Mouse (Mus musculus): ENCODE measurements around the gene Usp12. TPM values are rescaled to one million over a fixed set of nuclear protein-coding genes. Genes with fewer than 3 reads are reported as not detected.

Gene Usp12
- 14.7 and 14.9 TPM in 2 replicates for polyA plus RNA-seq (2016; fragmentation: Nextera tagmentation; extraction: Ambion mirVana)

GRCm38 (mm10) chr5:146794853-146795252 lies at the start of gene Usp12:
TSS of gene Usp12 (minus strand) at chr5:146795006.
- peak within 1 kb of the TSS; percentile 93 for H3K27ac ChIP-seq

GRCm38 (mm10) chr5:146844301-146844941 lies 49.6 kb upstream of the Usp12 start:
- no peak for DNase-seq (ENCODE audit: low spot score)
- Histone ChIP-seq H3K36me3 (no peaks in the 10 kb centered on the region), H3K4me1 (peaks cover 20% of the 10 kb centered on the region), H3K4me3 (peak overlapping the region; percentile 83), H3K9me3 (no peaks in the 10 kb centered on the region), H3K27me3 (ENCODE audit: insufficient read depth, poor library complexity, severe bottlenecking) (no peaks in the 10 kb centered on the region), H3K27ac (peak overlapping the region; percentile 88)
- WGBS, result 16% methylated on average over 6 of the region's 6 CpGs

More at GRCm38 (mm10) chr5:146794853-146795252, at the start of gene Usp12:
- Histone ChIP-seq H3K9me3 (no peaks in the 10 kb centered on the region), H3K27me3 (ENCODE audit: insufficient read depth, poor library complexity, severe bottlenecking) (no peaks in the 10 kb centered on the region), H3K36me3 (no peaks in the 10 kb centered on the region), H3K4me3 (peak within 1 kb of the TSS; percentile 93), H3K4me1 (peaks cover 36% of the 10 kb centered on the region)
- 4% methylated on average over 49 of the region's 51 CpGs for WGBS
- DNase-seq (ENCODE audit: low spot score), result peak; percentile 97

GRCm38 (mm10) chr5:146841996-146842395 lies 47.2 kb upstream of the Usp12 start:
- Histone ChIP-seq H3K9me3 (no peaks in the 10 kb centered on the region), H3K4me3 (no peak overlapping the region), H3K4me1 (peaks cover 20% of the 10 kb centered on the region), H3K27me3 (ENCODE audit: insufficient read depth, poor library complexity, severe bottlenecking) (no peaks in the 10 kb centered on the region), H3K27ac (no peak overlapping the region), H3K36me3 (peaks cover 18% of the 10 kb centered on the region)
- DNase-seq (ENCODE audit: low spot score), result no peak
- WGBS, result 89% methylated on average over 4 of the region's 4 CpGs

GRCm38 (mm10) chr5:146841301-146841700 lies 46.5 kb upstream of the Usp12 start:
- H3K36me3 ChIP-seq, result peaks cover 25% of the 10 kb centered on the region
- no peak for DNase-seq (ENCODE audit: low spot score)

GRCm38 (mm10) chr5:146840422-146840821 lies 45.6 kb upstream of the Usp12 start:
- Histone ChIP-seq H3K4me3 (no peak overlapping the region), H3K9me3 (no peaks in the 10 kb centered on the region), H3K27me3 (ENCODE audit: insufficient read depth, poor library complexity, severe bottlenecking) (no peaks in the 10 kb centered on the region), H3K4me1 (peaks cover 12% of the 10 kb centered on the region; the same call in 1 of the 2 replicates), H3K36me3 (peaks cover 33% of the 10 kb centered on the region), H3K27ac (no peak overlapping the region)
- WGBS, result 58% methylated on average over 4 of the region's 4 CpGs
- DNase-seq (ENCODE audit: low spot score), result no peak

More at GRCm38 (mm10) chr5:146841301-146841700, 46.5 kb upstream of the Usp12 start:
- peaks cover 20% of the 10 kb centered on the region for H3K4me1 ChIP-seq
- H3K27ac ChIP-seq, result no peak overlapping the region
- H3K27me3 ChIP-seq (ENCODE audit: insufficient read depth, poor library complexity, severe bottlenecking), result no peaks in the 10 kb centered on the region
- 85% methylated on average over 5 of the region's 5 CpGs for WGBS
- no peaks in the 10 kb centered on the region for H3K9me3 ChIP-seq
- H3K4me3 ChIP-seq, result no peak overlapping the region

- Histone ChIP-seq H3K4me3 (no peak overlapping the region), H3K36me3 (peaks cover 40% of the 10 kb centered on the region), H3K9me3 (no peaks in the 10 kb centered on the region), H3K4me1 (peaks cover 7% of the 10 kb centered on the region; the same call in 1 of the 2 replicates), H3K27ac (no peak overlapping the region), H3K27me3 (ENCODE audit: insufficient read depth, poor library complexity, severe bottlenecking) (no peaks in the 10 kb centered on the region)
- WGBS, result 43% methylated on average over 5 of the region's 5 CpGs
- no peak for DNase-seq (ENCODE audit: low spot score)
Observed at GRCm38 (mm10) chr5:146839760-146840159, 45.0 kb upstream of the Usp12 start.

GRCm38 (mm10) chr5:146838836-146839648 lies 44.2 kb upstream of the Usp12 start:
- 45% methylated on average over 12 of the region's 12 CpGs for WGBS
- DNase-seq (ENCODE audit: low spot score), result no peak
- no peaks in the 10 kb centered on the region for H3K27me3 ChIP-seq (ENCODE audit: insufficient read depth, poor library complexity, severe bottlenecking)
- no peaks in the 10 kb centered on the region for H3K9me3 ChIP-seq
- H3K27ac ChIP-seq, result no peak overlapping the region
- H3K4me1 ChIP-seq, result peaks cover 9% of the 10 kb centered on the region; the same call in 1 of the 2 replicates
- no peak overlapping the region for H3K4me3 ChIP-seq
- H3K36me3 ChIP-seq, result peaks cover 47% of the 10 kb centered on the region

- H3K27ac ChIP-seq, result no peak overlapping the region
- H3K9me3 ChIP-seq, result no peaks in the 10 kb centered on the region
- H3K27me3 ChIP-seq (ENCODE audit: insufficient read depth, poor library complexity, severe bottlenecking), result no peaks in the 10 kb centered on the region
- peaks cover 49% of the 10 kb centered on the region for H3K36me3 ChIP-seq
- 68% methylated on average over 7 of the region's 7 CpGs for WGBS
- no peak overlapping the region for H3K4me3 ChIP-seq
- H3K4me1 ChIP-seq, result peaks cover 11% of the 10 kb centered on the region; the same call in 1 of the 2 replicates
- no peak for DNase-seq (ENCODE audit: low spot score)
Observed at GRCm38 (mm10) chr5:146837967-146838720, 43.3 kb upstream of the Usp12 start.

- Histone ChIP-seq H3K9me3 (no peaks in the 10 kb centered on the region), H3K36me3 (peaks cover 49% of the 10 kb centered on the region), H3K4me3 (no peak overlapping the region), H3K27me3 (ENCODE audit: insufficient read depth, poor library complexity, severe bottlenecking) (no peaks in the 10 kb centered on the region), H3K4me1 (peaks cover 18% of the 10 kb centered on the region; the same call in 1 of the 2 replicates), H3K27ac (no peak overlapping the region)
- DNase-seq (ENCODE audit: low spot score), result no peak
- WGBS, result 90% methylated on average over 8 of the region's 8 CpGs
Observed at GRCm38 (mm10) chr5:146834959-146835358, 40.2 kb upstream of the Usp12 start.

- H3K36me3 ChIP-seq, result peaks cover 48% of the 10 kb centered on the region
- H3K9me3 ChIP-seq, result no peaks in the 10 kb centered on the region
- DNase-seq (ENCODE audit: low spot score), result no peak
- H3K27me3 ChIP-seq (ENCODE audit: insufficient read depth, poor library complexity, severe bottlenecking), result no peaks in the 10 kb centered on the region
- H3K27ac ChIP-seq, result peak overlapping the region; percentile 100
- peak overlapping the region; percentile 99 for H3K4me3 ChIP-seq
- 18% methylated on average over 8 of the region's 8 CpGs for WGBS
- H3K4me1 ChIP-seq, result peaks cover 15% of the 10 kb centered on the region; the same call in 1 of the 2 replicates
Observed at GRCm38 (mm10) chr5:146833673-146834201, 38.9 kb upstream of the Usp12 start.

GRCm38 (mm10) chr5:146832769-146833448 lies 38.1 kb upstream of the Usp12 start, which contains the start of gene Rpl21:
TSS of gene Rpl21 (plus strand) at chr5:146832890.
- Histone ChIP-seq H3K27me3 (ENCODE audit: insufficient read depth, poor library complexity, severe bottlenecking) (no peaks in the 10 kb centered on the region), H3K9me3 (no peaks in the 10 kb centered on the region), H3K4me3 (peak within 1 kb of the TSS; percentile 99), H3K27ac (peak within 1 kb of the TSS; percentile 100), H3K4me1 (peaks cover 15% of the 10 kb centered on the region; the same call in 1 of the 2 replicates), H3K36me3 (peaks cover 40% of the 10 kb centered on the region)
- DNase-seq (ENCODE audit: low spot score), result peak; percentile 97
- WGBS, result under 1% methylated on average over 60 of the region's 60 CpGs

- H3K4me3 ChIP-seq, result peak overlapping the region; percentile 99
- H3K4me1 ChIP-seq, result peaks cover 15% of the 10 kb centered on the region; the same call in 1 of the 2 replicates
- no peaks in the 10 kb centered on the region for H3K27me3 ChIP-seq (ENCODE audit: insufficient read depth, poor library complexity, severe bottlenecking)
- H3K9me3 ChIP-seq, result no peaks in the 10 kb centered on the region
- DNase-seq (ENCODE audit: low spot score), result no peak
- WGBS, result 49% methylated on average over 7 of the region's 7 CpGs
- peak overlapping the region; percentile 100 for H3K27ac ChIP-seq
- peaks cover 35% of the 10 kb centered on the region for H3K36me3 ChIP-seq
Observed at GRCm38 (mm10) chr5:146832435-146832768, 37.6 kb upstream of the Usp12 start.

Measured in heart, embryonic 10.5 days (tissue).